Mouse (Mus musculus) ovary, postnatal 36 days (tissue): ENCODE measurements at regions not wholly inside any gene's neighbourhood (a gene's known extent, or its start where the extent isn't known, plus 50 kb on each side); places are given as distances from the start of the nearest gene placed in this dataset.
"Not testable (repeated sequence)": the region's sequence is repeated elsewhere in the genome, so short reads cannot be mapped to it uniquely, and the experiment has no call there.

Experiments
- DNase-seq: peaks from one replicate; pipeline ENCODE4 v3.0.0; 2022; ENCODE audit warnings: low spot score, mixed read lengths

DNA sequence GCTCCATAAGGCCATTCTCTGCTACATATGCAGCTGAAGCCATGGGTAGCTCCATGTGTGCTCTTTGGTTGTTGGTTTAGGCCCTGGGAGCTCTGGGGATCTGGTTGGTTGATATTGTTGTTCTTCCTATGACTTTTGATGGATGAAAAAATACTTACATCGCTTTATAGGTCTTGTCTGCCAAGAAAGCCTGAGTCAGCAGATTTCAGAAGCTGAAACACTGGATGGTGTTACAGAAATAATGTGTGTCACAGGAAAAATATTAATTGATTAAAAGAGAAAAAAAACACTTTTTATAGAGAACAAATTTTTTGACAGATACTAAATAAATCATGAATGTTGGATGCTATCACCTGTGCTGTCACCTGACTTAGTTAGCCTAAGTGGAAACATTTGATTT, 52.4 kb upstream of the Plxna2 start:
- no peak for DNase-seq

DNA sequence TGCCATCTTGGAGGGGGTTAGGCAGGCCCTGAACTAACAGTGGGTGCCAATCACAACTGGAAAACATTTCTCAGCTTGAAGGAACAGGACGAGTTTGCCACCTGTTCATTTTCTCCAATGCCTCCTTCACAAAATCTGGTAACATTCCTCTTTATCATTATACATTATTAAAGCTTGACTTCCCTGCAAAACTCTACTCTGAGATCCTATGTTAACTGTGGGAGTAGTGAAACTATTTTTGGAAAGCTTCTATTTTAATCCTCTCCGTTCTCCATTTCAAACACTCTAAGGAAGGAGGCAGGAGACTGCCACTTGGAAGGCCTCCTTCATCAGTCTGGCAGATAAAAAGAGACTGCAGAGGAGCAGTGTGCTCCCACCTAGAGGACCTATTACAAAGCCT, 54.1 kb upstream of the Plxna2 start:
- DNase-seq, result no peak

DNA sequence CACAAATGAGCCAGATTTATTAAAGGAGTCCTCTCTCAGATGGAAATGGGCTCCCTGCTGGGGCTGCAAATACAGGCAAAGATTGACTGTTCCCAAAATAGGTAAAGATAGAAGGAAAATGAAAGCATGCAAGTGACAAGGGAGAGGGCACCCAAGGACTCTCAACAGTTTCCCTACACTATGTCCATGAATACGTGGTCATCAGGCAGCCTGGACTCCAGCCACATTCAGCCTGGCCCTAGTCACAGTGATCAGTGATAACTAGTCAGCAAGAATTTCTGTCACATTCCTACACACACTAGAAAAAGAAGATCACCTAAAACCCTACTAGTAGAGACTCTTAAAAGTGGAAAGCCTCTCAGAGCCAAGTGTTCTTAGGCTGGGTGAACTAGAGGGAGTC, 56.9 kb upstream of the Plxna2 start:
- no peak for DNase-seq

DNA sequence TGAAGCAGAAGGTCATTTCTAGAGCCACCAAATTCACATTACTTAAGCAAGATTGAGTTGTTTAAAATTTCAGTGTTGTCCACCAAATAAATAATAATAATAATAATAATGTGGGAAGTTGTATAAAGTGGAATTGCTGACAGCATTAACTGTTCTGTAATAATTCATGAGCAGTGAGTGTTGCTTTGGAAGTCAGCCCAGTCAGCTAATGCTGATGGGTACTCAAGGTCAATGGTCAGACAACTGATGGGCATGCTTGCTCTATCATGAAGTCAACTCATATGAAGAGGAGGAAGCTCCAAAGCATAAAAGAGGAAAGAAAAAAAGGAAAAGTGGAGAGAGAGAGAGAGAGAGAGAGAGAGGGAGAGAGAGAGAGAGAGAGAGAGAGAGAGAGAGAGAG, 69.4 kb upstream of the Plxna2 start:
- no peak for DNase-seq

DNA sequence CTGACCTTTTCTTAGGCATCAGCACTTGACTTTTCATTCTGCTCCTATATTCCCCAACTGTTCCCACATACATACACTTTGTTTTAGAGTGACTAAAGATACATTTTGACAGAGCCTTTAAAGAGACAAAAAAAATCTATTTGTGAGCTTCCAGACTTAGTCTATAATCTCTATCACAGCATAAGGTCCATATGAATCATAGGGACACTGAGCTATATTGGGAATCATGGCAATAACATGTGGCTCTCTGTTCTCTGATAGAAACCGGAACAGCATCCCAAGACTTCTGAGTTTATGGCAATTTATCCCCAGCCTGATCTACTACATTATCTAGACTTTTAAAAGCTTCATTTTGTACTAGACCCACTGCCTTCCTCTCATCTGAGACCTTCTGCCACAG, 69.8 kb upstream of the Plxna2 start:
- no peak for DNase-seq

DNA sequence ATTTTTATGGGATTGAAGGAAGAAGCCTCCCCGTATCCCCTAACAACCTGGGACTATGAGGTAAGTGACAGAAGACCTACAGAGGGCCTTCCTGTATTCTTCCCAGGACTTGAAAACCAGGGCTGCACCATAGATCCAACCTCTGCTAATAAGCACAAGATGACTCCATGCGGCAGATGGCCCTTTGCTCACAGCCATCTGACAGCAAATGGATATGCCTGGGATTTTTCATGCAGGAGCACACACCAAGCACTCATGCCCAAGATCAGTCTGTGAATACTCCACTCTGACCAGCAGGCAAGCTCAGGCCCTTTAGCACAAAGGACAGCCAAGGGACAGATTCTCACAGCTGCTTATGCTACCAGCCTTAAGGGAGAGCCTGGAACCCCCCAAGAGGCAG, 77.1 kb upstream of the Plxna2 start:
- no peak for DNase-seq

DNA sequence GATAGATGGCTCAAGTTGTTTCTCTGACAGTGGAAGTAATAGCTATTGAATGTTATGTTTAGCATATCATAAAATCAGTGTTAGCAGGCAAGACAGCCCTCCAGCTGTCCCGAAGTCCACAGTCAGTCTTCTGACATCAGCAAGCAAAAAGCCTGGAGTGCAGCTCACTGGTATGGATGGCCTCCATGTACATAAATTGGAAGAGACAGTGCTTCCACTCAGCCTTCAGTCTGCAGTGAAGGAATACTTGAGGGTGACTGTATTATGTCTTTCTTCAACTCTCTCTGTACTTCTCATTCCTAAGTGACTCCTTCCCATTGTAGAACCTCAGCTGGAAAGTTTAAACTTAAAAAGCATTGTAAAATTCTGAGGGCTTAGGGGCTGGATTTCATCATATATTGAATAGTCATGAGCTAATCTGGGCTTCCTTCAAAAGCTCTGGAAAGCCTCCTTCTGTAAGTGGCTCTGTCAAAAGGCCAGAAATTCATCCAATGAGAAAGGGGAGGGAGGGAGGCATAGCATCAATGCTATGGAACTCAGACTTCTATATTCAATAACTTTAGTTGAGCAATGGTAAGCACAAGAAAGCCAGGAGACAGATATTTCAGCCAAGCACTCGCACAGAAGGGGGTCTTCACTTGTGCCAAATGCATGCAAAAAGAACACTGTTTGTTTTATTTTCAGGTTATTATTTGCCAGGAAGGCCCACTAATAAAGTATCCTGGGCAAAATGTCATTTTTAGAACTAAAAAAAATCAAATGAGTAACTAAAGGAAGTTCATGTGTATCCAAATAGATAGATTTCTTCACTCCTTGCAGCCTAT, 90.5 kb upstream of the Plxna2 start:
- no peak for DNase-seq

DNA sequence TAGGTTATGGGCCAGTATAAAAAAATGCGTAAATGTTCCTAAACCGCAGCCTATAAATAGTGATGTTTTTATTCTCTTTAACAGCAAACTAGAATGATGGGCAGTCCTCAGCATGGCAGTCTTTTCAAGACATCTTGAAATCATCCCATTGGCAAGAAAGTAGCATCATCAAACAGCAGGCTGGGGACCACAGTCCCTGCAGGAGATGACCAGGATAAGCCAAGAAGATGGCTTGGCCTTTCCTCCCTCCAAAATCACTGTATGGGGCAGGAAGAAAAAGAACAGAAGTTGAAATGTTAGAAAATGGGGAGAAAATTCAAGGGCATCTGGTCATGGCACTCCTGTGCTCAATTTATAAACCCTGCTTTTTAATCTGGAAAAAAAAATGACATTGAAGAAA, 93.0 kb upstream of the Plxna2 start:
- DNase-seq, result no peak

DNA sequence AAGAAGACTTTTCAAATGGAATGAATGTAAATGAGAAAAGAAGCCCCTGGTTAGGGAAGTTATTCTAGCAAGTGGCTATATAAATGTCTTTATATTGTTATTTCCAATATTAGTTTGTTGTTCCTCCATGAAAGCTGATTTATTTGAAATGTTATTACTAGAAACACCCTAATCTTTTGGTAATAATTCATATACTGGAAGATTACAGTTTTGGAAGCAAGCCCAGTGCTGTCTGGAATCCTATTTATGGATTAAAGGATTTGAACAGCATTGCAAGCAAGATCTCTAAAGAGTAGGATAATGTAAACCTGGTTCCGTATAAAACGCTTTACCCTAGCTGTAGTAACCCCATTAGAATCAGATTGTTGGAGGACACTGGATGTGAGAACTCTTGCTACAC, 96.8 kb upstream of the Plxna2 start:
- DNase-seq, result no peak

DNA sequence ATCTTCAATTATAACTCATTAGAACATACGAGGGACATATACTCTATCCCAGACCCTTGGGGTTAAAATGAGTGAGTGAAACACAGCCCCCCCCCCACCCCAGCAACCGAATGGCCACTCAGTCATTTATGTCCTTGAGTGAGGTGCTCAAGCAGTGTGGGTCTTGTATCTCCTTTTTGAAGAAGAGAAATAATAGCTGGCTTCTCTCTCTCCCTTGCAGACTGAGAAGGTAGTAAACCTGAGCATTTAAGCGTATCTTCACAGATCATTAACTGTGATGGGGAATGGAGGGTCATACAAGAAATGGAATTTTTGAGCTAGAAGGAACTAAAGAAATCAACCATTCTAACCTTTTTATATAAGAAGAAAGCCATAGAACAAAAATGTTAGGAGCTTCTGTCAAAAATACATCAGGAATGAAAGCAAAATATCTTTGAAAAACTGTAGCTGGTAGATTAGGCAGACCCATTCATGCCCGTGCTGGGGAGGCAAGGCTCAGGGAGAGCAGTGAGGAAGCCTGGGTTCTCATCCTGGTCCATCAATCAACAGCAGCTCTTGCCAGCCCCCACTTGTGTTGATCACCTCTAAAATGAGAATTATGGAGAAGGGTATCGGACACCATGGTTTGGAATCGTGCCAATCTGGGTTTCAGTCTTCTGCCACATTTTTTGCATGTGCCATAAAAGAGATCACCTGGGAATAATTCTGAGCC, 98.4 kb upstream of the Plxna2 start:
- DNase-seq, result no peak

DNA sequence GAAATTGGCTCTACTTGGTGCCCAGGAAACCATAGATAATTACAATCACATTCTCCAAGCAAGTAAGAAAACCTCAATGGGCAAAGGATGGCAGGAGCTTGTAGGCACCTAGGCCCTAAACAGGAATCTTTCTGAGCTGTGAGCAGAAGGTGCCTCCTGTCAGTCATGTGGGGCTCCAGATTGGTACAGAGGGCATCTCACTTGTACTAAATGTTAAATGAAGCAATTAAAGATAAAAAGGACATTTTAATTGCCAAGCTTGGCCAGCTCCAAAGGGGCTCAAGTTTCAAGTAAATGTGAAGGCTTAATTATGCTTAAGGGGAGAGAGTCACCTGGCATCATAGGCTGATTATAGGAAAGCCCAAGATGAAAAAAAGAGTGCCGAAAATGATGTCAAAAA, 101.9 kb upstream of the Plxna2 start:
- DNase-seq, result no peak

DNA sequence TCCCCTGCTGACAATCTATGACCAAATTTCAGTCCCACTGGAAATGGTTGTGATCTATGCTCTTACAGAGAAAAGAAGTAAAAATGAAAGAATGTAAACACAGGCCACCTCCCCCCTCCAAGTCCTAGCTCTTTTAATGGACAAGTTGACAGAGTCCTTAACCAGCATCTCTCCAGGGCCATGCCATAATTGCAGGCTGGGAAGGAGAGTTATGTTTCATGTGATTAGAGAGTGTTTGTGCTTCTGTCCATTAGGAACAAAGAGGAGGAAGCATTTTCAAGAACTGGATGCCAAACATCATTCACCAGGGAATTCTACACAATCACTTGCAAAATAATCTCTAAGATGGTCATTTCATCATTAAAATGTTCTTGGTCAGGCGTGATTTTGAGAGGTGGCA, 109.7 kb upstream of the Plxna2 start:
- no peak for DNase-seq

DNA sequence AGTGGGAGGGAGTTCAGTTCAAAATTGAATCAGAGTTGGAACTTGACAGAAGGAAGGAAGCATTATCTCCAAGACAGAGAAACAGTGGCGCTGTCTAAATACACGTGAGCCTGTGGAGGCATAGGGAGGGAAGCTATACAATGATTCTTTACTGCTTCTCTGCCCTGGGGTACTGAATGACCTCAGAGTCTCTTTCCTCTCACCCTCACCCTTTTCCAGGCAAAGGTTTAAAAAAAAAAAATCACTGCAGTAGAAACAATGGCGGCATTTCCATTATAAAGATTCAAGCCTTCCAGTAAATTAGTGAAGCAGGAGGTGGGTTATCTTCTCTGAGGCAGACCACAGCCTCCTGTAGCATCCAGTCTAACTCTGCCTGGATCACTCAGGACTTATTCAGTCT, 112.2 kb upstream of the Plxna2 start:
- no peak for DNase-seq

DNA sequence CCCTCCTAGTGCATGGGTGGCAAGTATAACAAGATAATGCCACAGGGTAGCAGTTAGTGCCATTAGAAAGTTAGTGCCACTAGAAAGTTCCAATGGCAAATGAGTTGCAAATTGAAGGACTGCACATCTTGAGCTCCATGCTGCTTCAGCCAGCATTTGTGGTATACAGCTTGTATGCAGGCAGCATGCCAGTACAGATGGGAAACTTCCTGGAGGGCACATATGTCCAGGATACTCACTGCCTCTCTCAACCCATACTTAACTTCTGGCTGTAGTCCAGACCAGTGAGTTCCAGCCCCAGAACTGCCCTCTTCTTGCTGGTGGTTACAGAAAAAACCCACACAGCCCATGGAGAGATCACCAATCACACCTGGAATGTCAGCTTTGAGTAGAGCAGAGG, 113.8 kb upstream of the Plxna2 start:
- DNase-seq, result no peak

DNA sequence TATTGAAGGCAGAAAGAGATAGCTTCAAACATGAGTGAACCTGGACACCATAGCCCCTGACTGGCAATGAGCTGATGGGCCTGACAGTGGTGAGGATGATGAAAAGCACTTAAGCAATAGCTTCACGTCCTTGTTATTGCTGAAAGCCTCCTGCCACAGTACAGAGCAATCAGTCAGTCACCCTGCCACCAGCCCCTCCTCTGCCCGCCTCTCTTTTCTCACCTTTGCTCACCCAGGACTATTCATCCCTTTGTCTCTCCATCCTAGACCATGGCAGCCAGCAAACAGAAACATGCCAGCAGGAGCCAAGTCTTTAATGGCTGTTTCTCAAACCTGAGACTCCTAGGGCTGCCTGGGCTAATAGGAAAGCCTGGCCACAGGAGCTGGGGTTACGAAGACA, 114.5 kb upstream of the Plxna2 start:
- DNase-seq, result no peak

DNA sequence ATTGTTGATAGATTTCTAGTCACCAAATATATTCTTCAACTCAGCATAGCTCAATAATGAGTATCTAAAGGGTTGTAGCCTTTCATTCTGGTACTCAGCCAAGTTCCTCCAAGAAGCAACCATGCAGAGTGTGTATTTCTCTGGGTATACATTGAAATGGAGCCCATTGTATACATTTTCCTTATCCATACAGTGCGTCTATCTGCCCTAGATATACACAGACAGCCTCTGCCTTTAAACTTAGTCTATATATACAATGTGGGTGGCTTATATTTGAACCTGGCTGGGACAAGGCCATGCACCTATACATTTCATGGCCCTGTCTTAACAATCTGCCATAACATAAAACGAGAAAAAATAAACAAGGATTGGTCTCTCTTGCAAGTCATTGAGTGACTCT, 121.6 kb upstream of the Plxna2 start:
- DNase-seq, result no peak

DNA sequence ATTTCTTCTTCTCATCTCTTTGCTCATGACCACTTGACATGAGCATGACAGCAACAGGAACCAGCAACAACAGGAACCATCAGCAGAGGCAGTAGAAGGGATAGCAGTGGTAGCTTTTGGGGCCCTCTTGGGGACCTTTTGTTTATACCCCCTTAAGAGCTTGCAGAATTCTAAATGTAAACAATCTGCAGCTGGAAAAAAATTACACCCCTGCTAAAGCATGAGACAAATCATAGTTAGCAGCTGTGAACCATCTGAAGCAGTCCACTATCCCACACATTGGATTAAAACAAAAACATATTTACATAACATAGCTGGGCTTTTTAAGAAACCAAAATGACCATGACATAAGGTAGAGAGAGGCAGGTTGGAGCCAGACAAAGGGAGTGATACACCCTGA, 126.9 kb upstream of the Plxna2 start:
- no peak for DNase-seq

DNA sequence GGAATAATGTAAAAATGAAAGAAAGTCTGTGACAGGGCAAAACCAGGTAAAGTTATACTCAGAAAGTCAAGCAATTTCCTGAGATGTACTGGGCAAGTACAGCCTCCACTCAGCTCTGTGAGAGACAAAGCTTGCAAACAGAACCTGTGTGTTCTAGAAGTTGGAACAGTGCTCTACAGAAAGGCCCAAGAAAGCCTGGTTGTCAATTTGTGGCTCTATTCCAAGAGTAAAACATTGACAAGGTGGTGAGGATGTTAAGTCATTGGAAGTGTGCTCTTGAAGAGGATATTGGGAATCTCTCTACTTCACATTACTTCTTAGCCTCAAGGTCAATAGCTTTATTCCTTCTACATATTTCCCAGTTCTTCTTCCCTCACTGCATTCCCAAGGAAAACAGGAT, 129.9 kb upstream of the Plxna2 start:
- no peak for DNase-seq

DNA sequence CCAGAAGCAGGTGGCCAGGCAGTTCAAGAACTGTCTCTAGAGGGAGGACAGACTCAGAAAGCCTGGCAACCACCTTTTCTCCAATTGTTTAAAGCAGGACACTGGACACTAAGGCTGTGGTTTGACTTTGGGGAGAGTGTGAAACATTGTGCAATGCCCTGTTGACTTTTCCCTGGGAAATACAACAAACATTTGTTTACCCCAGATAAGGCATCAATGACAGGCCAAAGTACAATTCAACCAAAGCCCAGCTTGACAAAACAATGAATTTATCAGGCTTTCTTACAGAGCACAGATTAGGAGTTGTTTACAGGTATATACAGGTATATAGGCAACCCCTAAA, 135.3 kb upstream of the Plxna2 start:
- no peak for DNase-seq

DNA sequence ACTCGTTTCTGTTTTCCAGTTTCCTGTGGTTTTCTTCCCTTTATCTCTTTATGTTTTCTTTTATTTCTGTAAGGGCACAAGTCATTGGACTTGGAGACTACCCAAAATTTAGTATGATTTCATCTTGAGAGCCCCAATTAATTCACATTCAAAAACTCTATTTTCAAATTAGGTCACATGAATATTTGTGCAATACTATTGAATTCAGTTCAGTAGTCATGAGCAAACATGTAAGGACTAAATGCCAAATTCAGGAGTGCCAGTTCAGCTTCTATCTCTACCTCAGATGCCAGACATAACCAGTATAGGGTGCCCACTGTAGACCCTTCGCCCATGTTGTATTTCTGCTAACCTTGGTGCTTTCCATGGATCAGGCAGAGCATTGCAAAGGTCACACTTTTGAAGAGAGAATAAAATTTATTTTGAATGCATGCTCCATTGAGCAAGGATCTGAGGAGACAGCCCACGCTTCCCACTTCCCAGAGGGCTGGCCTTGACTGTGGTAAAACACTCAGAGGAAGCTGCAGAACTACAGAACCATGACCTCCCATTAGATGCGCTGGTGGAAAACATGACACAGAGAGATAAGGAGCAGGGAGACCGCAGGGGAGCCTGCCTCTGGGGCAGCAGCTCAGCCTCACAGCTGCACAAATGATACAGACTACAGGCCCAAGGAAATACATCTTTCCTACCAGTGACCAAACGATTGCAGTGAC, 135.9 kb upstream of the Plxna2 start:
- DNase-seq, result peak; percentile 50

DNA sequence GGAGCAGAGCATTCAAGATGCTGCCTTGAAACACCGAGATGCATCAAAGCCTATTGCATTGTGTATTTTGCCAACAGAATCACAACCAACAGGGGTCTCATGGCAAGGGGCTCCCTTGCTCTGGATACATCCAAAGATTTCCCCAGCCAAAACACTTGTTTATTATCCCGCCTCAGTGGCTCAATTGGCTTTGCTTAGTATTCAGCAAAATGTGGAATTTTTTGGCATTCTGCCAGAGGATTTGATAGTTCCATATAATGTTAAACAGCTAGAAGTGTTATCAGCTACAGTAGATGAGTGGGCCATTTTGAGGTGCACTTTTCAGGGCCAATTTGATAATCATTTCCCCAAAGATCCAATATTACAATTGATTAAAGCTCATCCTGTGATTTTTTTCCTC, 146.7 kb upstream of the Plxna2 start:
- not testable (repeated sequence) for DNase-seq

DNA sequence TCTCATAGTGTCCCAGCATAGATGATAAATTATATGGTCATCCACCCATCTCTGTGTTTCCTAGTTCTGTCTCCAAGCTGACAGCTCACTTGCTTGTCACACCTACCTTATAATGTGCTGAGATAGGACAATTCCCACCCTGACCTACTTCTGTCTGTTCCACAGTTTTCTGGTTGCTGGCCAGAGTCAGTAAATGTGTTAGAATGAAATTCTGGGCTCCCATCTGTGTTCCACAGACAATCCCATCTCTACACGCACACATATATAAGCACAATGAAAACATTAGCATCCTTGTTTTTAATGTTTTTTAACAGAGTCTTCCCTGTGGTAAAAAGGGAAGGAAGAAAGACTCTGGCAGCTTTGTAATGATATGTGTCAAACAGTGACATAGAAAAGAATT, 165.5 kb upstream of the Plxna2 start:
- no peak for DNase-seq

DNA sequence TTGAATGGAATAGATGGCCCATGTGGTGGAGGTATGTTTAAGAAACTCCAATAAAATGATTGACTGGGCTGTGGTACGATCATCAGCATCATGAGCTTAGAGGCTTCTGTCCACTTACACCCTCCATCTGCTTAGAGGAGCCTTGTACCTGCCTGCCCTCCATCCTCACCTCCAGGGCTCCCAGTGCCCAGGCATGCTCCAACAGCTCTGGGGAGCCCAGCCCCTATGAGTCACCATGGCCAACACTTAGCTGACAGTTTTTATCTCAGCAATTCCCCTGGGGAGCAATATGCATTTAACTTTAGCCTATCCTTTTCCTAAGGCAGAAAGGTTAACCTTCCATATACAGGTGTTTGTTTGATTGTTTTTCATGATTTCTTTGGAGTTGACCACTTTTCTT, 174.3 kb upstream of the Plxna2 start:
- no peak for DNase-seq
